Mouse (Mus musculus): Measurements from ENCODE around the gene Rspry1. TPM values are rescaled to one million over a fixed set of nuclear protein-coding genes. Genes with fewer than 3 reads are reported as not detected.

The Rspry1 gene
- polyA plus RNA-seq (2021; fragmentation: Nextera tagmentation): 9.9 and 16.3 TPM in 2 replicates
- long read RNA-seq, experiment 1, transcript Rspry1-202 (2 exons, 3,092 nt): minor isoform, 6 of 214 reads
- long read RNA-seq, experiment 1, transcript Rspry1-201 (15 exons, 3,852 nt): major isoform, 151 of 214 reads
- long read RNA-seq, experiment 1, transcript Rspry1-205 (15 exons, 3,397 nt): minor isoform, 16 of 214 reads
- long read RNA-seq, experiment 1, partial matches to known transcripts: 23 of 214 reads
- long read RNA-seq, experiment 1, other reads (novel, unspliced or antisense): 13 of 214 reads
- long read RNA-seq, experiment 2, transcript Rspry1-202 (2 exons, 3,092 nt): minor isoform, 5 of 47 reads
- long read RNA-seq, experiment 2, transcript Rspry1-201 (15 exons, 3,852 nt): major isoform, 28 of 47 reads
- long read RNA-seq, experiment 2, partial matches to known transcripts: 6 of 47 reads
- long read RNA-seq, experiment 2, other reads (novel, unspliced or antisense): 7 of 47 reads

GRCm38 (mm10) chr8:94601607-94602385, at the start of gene Rspry1, which contains the start of gene Fam192a:
TSS of gene Rspry1 (plus strand) at chr8:94601937.
TSS of gene Fam192a (minus strand) at chr8:94601997.

GRCm38 (mm10) chr8:94666456-94667308, 64.9 kb downstream of the Rspry1 start, which contains the start of gene Arl2bp:
TSS of gene Arl2bp (plus strand) at chr8:94666600.

GRCm38 (mm10) chr8:94695994-94696384, 94.3 kb downstream of the Rspry1 start, which contains the start of gene Pllp:
TSS of gene Pllp (minus strand) at chr8:94696278.

Other genes starting within 250 kb of the Rspry1 start
- 75.3 and 87.3 TPM in 2 replicates for gene Herpud1, start 215.5 kb upstream of the Rspry1 start, polyA plus RNA-seq (2021; fragmentation: Nextera tagmentation)
- 0.13 and 0.18 TPM in 2 replicates for gene Nlrc5, start 167.6 kb upstream of the Rspry1 start, polyA plus RNA-seq (2021; fragmentation: Nextera tagmentation)
- 12.4 and 17.6 TPM in 2 replicates for gene Cpne2, start 68.9 kb upstream of the Rspry1 start, polyA plus RNA-seq (2021; fragmentation: Nextera tagmentation)
- gene Fam192a, start 60 bp downstream of the Rspry1 start, polyA plus RNA-seq (2021; fragmentation: Nextera tagmentation): 25.3 and 28.4 TPM in 2 replicates
- 9.6 and 111 TPM in 2 replicates for gene Arl2bp, start 64.7 kb downstream of the Rspry1 start, polyA plus RNA-seq (2021; fragmentation: Nextera tagmentation)
- gene Pllp, start 94.3 kb downstream of the Rspry1 start, polyA plus RNA-seq (2021; fragmentation: Nextera tagmentation): 57.7 and 70.9 TPM in 2 replicates
- 0.09 and 0.14 TPM in 2 replicates for gene Ccl22, start 143.7 kb downstream of the Rspry1 start, polyA plus RNA-seq (2021; fragmentation: Nextera tagmentation)
- 483 and 651 TPM in 2 replicates for gene Cx3cl1, start 170.1 kb downstream of the Rspry1 start, polyA plus RNA-seq (2021; fragmentation: Nextera tagmentation)
- gene Ccl17, start 208.5 kb downstream of the Rspry1 start, polyA plus RNA-seq (2021; fragmentation: Nextera tagmentation): 2.5 and 3.2 TPM in 2 replicates
- 67.1 and 83.8 TPM in 2 replicates for gene Coq9, start 236.4 kb downstream of the Rspry1 start, polyA plus RNA-seq (2021; fragmentation: Nextera tagmentation)
- gene Ciapin1, start 236.4 kb downstream of the Rspry1 start, polyA plus RNA-seq (2021; fragmentation: Nextera tagmentation): 34.7 and 34.9 TPM in 2 replicates